Mouse (Mus musculus) kidney, adult 2 months (tissue): ENCODE data around the gene Cd209a. TPM values are rescaled to one million over a fixed set of nuclear protein-coding genes. Genes with fewer than 3 reads are reported as not detected.

ENCODE experiments used
- DNase-seq: peaks from one replicate; pipeline ENCODE4 v3.0.0; 2021
- H3K27ac ChIP-seq: fragments of 200-500 bp; 2 replicates; pipeline ENCODE4 v1.5.1; 2012; ENCODE audit warnings: low read depth, low read length, control low read depth, inconsistent platforms; ENCODE audit not compliant: insufficient read depth
- H3K27me3 ChIP-seq: fragments of 200-500 bp; replicated peaks from 2 replicates; pipeline ENCODE4 v1.6.1; 2012; ENCODE audit warnings: mild to moderate bottlenecking, moderate library complexity, low read length, inconsistent platforms; ENCODE audit not compliant: control insufficient read depth, insufficient read depth
- H3K36me3 ChIP-seq: fragments of 200-500 bp; 2 replicates; pipeline ENCODE4 v1.6.1; 2012; ENCODE audit warnings: mild to moderate bottlenecking, moderate library complexity, low read length, inconsistent platforms; ENCODE audit not compliant: control insufficient read depth, insufficient read depth
- H3K4me1 ChIP-seq: fragments of 200-500 bp; 2 replicates; pipeline ENCODE4 v1.6.1; 2011; ENCODE audit warnings: low read length; ENCODE audit not compliant: control insufficient read depth, insufficient read depth
- H3K4me3 ChIP-seq: fragments of 200-500 bp; 2 replicates; pipeline ENCODE4 v1.5.1; 2011; ENCODE audit warnings: mild to moderate bottlenecking, low read depth, low read length, control low read depth; ENCODE audit not compliant: insufficient read depth
- CTCF ChIP-seq: fragments of 200-500 bp; conservative IDR thresholded peaks from 2 replicates; pipeline ENCODE4 v1.5.1; 2011; ENCODE audit warnings: low read depth, mild to moderate bottlenecking, control low read depth, low read length, moderate library complexity, mixed read lengths; ENCODE audit not compliant: insufficient read depth, insufficient read length
- POLR2A ChIP-seq: fragments of 200-500 bp; IDR thresholded peaks from one replicate; pipeline ENCODE4 v1.6.1; 2011; ENCODE audit warnings: low read depth, low read length, control low read depth
- WGBS: fragments of 180-500 bp; shearing (Covaris S2); methylation state at CpG from one replicate; pipeline ENCODE4 v1.1.7; 2018; 5-methylcytosine and 5-hydroxymethylcytosine counted together
- polyA plus RNA-seq: library from polyadenylated mRNA; depleted of rRNA; stranded (reverse); fragments of >200 nt; gene quantifications from 2 replicates; pipeline ENCODE4 v1.2.3, GENCODE M21; 2012

Gene Cd209a
- polyA plus RNA-seq, 1 experiment: 1.1 TPM

DNA sequence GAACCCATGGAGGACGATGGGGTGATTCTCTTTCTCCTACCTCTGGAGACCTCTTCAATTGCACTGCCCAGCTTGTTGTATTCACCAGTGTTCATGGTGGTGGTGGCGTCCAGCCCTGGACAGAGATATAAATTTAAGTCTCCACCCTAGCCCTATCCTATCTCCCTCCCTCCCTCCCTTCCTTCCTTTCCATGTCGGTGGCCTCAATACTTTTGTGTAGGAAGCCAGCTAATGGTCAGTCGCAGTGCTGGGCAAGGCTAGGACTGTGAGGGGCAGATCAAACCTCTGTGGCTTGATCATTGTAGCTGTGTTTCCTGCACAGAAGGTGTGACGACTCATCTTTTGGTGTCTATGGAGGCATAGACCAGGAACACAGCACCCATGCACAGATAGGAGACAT is 28.2 kb downstream of the Cd209a start, which contains the start of gene Clec4g:
Gene Clec4g, minus strand, starts transcription at position 101 of the 400 bp plus-strand sequence.
- WGBS: 61% methylated on average over 5 of the region's 5 CpGs
- H3K36me3 ChIP-seq: no peaks in the 10 kb centered on the region

DNA sequence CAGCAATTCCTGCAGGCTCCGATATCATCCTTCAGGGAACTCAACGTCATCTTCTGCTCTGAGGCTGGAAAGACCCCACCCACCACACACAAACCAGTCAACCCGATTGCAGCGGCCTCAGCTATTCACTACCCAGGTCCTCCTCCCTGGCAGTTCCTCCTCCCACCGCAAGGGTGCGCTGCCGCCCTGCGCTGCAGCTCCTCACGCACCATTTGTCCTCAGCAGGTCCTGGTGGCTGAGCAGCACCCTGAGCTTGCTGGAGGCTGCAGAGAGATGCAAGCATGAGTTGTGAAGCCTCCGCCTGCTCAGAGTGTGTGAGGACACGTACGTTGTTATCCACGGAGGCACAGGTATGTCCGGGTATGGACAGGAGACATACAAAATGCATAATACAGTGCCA is 30.2 kb downstream of the Cd209a start:
- H3K27ac ChIP-seq: no peak overlapping the region
- TF ChIP-seq CTCF: peak; percentile 94
- no peak for TF ChIP-seq POLR2A
- H3K4me3 ChIP-seq: no peak overlapping the region
- peak; percentile 68 for DNase-seq
- H3K36me3 ChIP-seq: no peaks in the 10 kb centered on the region
- 18% methylated on average over 14 of the region's 14 CpGs for WGBS
- no peaks in the 10 kb centered on the region for H3K4me1 ChIP-seq
- H3K27me3 ChIP-seq: no peaks in the 10 kb centered on the region

More for the DNA sequence above, 28.2 kb downstream of the Cd209a start, which contains the start of gene Clec4g:
- no peaks in the 10 kb centered on the region for H3K27me3 ChIP-seq
- no peak within 1 kb of the TSS for H3K4me3 ChIP-seq
- TF ChIP-seq CTCF (no peak), POLR2A (no peak)
- DNase-seq: no peak
- no peak within 1 kb of the TSS for H3K27ac ChIP-seq
- H3K4me1 ChIP-seq: no peaks in the 10 kb centered on the region

DNA sequence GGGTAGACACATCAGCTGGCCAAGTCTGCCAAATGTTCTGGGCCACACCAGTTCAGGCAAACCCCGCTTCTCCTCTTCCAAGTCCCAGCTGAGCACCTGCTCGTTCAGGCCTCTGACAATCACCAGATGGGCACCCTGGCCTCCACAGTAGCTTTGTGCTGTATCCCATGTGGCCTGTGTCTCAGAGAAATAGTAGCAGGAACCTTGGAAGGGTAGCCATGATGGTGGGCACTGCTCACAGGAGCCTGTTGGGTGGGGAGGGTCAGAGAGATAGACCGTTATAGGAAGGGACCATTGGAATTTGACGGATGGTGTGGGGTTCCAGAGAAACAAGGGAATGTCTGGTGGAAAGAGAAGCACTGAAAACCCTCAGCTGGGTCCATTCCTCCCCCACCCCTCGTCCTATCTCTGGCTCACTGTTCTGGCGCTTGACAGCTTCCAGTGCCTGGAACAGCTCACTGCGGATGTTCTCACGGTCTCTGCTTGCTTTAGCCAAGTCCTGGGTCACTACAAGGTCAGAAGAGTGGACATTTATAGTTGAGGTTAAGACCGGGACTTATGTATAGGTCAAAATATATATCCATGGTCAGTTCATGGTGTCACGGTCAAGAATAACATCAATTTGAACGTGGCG is 31.3 kb downstream of the Cd209a start:
- Histone ChIP-seq H3K36me3 (no peaks in the 10 kb centered on the region), H3K4me1 (no peaks in the 10 kb centered on the region), H3K4me3 (no peak overlapping the region), H3K27ac (no peak overlapping the region), H3K27me3 (no peaks in the 10 kb centered on the region)
- 55% methylated on average over 12 of the region's 12 CpGs for WGBS
- no peak for DNase-seq
- TF ChIP-seq CTCF (no peak), POLR2A (no peak)

DNA sequence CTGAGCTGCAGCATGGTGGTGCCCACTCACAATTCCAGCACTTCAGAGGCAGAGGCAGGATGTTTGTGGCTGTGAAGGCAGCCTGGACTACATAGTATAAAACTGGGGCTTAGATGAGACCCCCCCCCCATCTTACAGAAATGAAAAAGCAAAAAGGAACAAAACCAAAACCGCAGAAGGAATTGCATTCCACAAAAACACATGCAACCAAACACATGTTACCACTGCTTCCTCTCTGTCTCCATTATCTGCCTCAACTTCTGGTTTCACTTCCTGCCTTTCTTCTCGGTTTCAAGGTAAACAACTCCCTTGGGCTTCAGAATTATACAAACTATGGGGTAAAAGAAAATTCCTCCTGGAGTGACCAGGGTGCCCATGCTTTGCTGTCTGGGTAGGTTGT is 37.1 kb downstream of the Cd209a start:
- peak; percentile 7 for DNase-seq
- Histone ChIP-seq H3K36me3 (no peaks in the 10 kb centered on the region), H3K27me3 (no peaks in the 10 kb centered on the region), H3K4me1 (no peaks in the 10 kb centered on the region), H3K4me3 (no peak overlapping the region), H3K27ac (no peak overlapping the region)
- no peak for TF ChIP-seq CTCF
- no peak for TF ChIP-seq POLR2A
- WGBS: 38% methylated on average over 2 of the region's 2 CpGs

DNA sequence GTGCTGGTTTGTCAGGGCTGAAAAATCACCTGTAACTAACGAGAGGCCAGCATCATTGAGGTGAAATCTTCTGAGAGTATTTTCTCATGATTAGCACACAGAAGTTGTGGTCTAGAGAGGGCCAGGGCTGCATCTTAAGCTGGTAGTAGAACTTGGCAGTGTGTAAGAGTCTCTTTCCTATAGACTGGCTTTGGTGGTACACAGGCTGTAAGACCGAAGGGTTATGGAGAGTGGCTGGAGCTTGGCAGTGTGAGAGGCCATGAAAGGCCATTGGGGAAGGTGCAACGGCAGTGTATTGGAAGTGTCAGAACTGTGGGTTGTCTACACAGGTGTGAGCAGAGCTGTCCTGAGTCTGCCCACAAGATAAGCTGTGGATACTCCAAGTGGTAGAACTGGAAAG is 38.5 kb downstream of the Cd209a start:
- TF ChIP-seq CTCF (no peak), POLR2A (no peak)
- Histone ChIP-seq H3K4me1 (no peaks in the 10 kb centered on the region), H3K36me3 (no peaks in the 10 kb centered on the region), H3K4me3 (no peak overlapping the region), H3K27me3 (no peaks in the 10 kb centered on the region), H3K27ac (no peak overlapping the region)
- no peak for DNase-seq
- WGBS: 75% methylated on average over 3 of the region's 3 CpGs

DNA sequence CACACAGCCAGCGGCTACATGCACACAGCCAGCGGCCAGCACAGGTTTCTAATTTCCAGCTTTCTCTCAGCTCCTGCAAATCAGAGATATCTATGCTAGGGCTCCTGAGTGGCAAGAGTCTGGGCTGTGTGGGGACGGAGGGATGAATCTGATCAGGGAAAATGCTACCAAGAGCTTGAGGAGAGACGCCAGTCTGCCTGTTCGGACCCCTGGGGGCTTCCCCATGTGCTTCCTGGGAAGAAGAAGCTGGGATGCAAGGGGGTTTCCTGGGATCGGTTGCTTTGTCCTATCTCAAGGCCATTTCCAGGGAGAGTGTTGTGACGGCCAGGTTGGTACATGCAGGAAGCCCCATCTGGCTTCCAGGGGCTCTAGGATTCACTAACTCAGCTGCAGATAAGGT is 41.2 kb downstream of the Cd209a start:
- no peak for TF ChIP-seq POLR2A
- TF ChIP-seq CTCF: no peak
- DNase-seq: no peak
- 65% methylated on average over 7 of the region's 7 CpGs for WGBS
- Histone ChIP-seq H3K27me3 (no peaks in the 10 kb centered on the region), H3K36me3 (no peaks in the 10 kb centered on the region), H3K4me1 (no peaks in the 10 kb centered on the region), H3K27ac (no peak overlapping the region), H3K4me3 (no peak overlapping the region)

DNA sequence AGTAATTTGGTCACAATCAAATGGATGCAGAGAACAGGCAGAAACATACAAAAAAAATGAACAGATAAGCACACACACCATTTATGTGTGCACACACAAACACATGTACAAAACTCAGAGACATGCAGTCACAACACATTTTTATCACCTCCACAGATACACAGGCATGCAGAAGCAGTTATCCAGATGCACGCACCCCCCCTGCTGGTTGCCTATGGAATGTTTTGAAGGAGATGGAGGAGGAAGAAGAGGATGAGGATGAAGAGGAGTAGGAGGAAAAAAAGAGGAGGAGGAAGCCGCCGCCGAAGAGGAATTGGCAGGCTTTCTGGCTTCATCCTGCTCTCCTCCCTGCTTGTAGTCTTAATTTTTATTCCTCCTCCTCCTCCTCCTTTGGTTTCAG is 43.1 kb downstream of the Cd209a start:
- Histone ChIP-seq H3K27me3 (no peaks in the 10 kb centered on the region), H3K27ac (no peak overlapping the region), H3K36me3 (no peaks in the 10 kb centered on the region), H3K4me1 (no peaks in the 10 kb centered on the region), H3K4me3 (no peak overlapping the region)
- WGBS: 50% methylated on average over 4 of the region's 4 CpGs
- DNase-seq: peak; percentile 16
- TF ChIP-seq POLR2A (no peak), CTCF (peak; percentile 49)
